Mouse (Mus musculus) lung, adult 18-20 months (tissue): ENCODE measurements at regions not wholly inside any gene's neighbourhood (a gene's known extent, or its start where the extent isn't known, plus 50 kb on each side); places are given as distances from the start of the nearest gene placed in this dataset.
A peak's percentile ranks its signal among the peaks of the same experiment; 100 is the strongest.

Experiments used
- DNase-seq, 2 experiments: peaks; one replicate each; pipeline ENCODE4 v3.0.0; 2022; ENCODE audit warnings: mixed read lengths in 2 of 2

DNA sequence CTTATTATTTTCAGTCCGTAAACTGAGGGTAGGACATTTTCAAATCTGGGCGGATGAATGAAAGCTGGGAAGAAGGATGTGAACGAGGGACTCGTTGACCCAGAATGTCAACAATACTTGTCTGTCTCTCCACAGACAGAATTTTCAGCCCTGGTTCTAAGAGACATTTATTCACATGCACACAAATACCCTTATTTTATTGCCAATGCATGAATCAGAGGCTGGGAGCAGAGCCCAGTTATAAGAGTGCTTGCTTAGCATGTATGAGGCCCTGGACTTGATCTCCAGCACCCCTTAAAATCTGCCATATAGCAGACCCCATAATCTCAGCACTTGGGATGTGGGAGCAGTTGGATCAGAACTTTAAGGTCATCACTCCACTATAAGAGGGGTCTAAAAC is 384.8 kb upstream of the Mpdz start:
- DNase-seq: no peak

DNA sequence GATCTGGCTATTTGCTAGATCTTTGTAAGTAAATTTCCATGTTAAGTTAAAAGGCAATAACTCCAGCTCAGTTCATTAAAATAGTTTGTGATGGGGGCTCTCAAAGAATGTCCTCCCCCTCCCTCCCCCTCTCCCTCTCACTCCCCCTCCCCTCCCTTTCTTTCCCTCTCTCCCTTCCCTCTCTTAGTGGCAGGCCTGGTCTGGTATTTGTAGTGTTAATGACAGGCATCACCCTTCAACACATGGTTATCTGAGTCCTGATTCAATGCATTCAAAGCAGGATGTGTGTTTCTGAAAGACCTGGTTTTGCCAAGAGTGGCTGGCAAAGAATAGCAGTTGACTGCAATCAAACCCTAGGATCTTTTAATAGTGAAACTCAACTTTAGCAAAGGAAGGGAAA is 383.4 kb upstream of the Mpdz start:
- DNase-seq: no peak

DNA sequence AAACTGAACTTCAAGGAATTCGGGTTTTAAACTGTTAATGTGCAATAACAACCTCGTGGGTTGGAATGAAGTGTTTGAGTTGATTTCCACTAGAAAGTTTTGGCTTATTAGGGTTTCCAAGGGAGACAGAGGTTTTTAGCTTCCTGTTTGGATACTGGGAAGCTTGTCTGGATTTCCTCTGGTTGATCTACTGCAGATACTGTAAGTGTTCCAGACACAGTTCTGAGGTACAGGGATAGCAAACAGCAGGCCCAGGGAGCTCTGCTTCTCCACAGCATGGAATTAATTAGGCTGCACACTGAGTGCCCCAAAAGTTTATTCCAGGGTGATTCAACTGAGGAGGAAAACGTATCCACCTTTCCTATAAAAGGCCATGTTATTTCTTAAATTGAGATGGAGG is 381.0 kb upstream of the Mpdz start:
- DNase-seq: no peak

DNA sequence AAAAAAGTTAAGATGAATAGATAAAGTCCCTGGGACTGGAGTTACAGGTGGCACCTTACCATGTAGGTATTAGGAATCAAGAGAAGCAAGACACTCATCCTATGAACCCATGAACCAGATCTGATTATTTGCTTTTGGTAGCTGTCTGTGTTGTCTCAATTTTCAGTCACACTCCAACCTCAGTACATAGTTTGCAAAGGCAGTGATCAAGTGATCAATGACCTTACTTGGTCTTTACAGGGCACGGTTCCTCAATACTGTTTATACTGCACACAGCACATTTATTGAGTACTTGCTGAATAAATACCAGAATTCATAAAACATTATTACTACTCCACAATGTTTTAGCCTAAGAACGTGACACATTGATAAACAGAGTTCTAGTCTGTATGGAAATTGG is 346.7 kb upstream of the Mpdz start:
- DNase-seq: no peak

DNA sequence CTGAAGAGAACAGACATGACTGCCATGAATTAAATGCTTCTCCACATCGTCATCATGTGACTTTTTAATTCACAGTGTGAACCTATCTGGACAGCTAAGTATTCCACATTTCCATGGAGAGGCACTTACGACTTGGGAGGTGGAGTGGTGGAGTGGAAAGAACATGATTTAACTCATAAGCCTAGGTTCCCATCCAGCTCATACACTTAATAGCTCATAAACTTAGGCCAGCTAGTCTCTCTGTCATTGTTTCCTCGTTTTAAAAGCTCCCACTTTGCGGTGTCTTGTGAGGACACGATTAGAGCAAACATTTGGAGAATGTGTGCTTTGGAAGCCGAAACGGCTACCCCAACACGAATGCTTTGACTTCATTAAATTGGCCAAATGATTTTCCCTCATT is 346.0 kb upstream of the Mpdz start:
- DNase-seq: no peak

- DNase-seq: no peak
These were observed 339.4 kb upstream of the Mpdz start for GRCm38 (mm10) chr4:81781971-81782370.

DNA sequence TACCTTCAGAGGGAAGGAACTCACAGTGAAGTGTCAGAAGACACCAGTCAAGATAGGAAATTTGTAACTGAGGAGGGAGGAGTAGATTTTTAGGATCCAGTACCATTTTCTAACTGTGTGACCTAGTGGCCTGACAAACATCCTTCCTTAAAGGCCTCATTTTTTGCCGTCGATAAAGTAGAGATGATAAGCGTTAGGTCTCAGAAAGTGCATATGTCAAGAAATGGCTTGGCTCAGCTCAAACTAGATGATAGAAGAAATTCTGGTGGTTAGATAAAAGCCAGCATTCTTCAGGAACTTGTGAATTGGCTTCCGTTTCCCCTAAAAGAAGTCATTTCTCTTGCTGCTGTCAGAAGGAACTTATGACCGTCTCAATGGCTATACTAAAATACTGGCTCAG is 324.1 kb upstream of the Mpdz start:
- no peak for DNase-seq

DNA sequence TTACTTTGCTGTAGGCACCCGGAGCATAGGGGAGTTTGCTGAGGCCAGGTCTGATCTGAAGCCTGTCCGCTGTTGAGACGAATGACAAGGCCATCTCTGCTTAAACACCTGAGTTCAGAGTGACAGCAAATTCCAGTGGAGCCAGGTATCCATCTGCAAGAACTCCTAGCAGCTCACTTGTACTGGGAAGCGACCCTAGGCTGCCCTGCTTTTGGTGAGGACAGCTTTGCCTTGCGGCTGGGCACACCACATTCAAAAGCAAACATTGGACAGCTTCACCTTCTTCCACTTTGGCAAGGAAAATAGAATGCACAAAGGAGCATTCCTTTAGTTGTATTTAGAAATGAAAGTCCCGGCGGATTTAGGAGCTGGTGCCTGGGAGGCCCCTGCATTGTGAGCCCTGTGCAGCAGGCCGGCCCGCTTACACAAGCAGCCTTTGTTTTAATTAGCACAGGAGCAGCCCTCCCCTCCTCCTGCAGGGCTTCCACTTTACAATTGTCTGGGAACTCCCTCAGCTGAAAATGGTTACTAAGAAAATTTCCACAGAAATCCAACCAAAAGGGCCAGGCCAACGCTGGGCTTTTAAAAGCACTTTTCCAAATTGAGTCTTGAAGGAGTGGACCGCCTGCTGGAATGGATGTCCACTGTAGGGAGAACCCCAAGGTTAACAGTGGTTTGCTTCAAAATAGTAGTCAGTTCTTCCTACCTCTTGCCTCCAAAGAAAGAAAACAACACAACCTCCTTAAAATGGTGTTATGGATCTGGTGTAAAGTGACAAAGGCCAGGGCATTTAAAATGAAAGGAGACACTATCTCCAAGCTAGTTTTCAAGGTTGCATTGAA is 321.6 kb upstream of the Mpdz start:
- no peak for DNase-seq

GRCm38 (mm10) chr4:81763311-81764025 is 320.9 kb upstream of the Mpdz start:
- no peak for DNase-seq

GRCm38 (mm10) chr4:81762592-81763229 is 320.1 kb upstream of the Mpdz start:
- DNase-seq: no peak

GRCm38 (mm10) chr4:81757905-81758304 is 315.3 kb upstream of the Mpdz start:
- no peak for DNase-seq

- DNase-seq: peak; percentile 36 to 56
These were observed 302.3 kb upstream of the Mpdz start for GRCm38 (mm10) chr4:81744629-81745509.

DNA sequence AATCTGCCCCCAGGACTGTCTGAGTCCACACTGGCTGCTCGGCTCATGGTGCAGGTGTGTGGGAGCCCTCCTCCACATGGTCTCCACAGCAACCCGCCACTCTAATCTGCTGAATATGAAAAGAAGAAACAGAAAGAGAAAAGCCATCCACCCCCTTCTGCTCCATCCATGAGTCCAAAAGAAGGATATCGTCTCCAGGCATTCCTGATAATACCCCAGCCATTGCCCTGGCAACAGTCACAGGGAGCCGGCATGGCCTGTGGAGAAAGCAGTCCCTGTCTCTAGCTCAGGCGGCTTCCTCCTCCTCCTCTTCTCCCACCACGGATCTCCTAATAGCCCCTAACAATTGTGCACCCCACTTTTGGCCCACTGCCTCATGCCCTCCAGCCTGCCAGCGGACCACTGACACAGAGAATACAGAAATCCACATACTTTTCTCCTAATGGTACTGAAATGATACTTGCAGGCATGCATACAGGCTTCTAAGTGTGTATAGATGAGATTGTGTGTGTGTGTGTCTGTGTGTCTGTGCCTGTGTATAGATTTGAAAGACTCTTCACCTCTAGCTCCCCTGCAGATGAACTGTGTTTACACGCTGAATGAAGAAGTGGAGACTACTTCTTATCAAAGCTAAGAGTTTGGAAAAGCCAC is 301.5 kb upstream of the Mpdz start:
- DNase-seq: no peak

DNA sequence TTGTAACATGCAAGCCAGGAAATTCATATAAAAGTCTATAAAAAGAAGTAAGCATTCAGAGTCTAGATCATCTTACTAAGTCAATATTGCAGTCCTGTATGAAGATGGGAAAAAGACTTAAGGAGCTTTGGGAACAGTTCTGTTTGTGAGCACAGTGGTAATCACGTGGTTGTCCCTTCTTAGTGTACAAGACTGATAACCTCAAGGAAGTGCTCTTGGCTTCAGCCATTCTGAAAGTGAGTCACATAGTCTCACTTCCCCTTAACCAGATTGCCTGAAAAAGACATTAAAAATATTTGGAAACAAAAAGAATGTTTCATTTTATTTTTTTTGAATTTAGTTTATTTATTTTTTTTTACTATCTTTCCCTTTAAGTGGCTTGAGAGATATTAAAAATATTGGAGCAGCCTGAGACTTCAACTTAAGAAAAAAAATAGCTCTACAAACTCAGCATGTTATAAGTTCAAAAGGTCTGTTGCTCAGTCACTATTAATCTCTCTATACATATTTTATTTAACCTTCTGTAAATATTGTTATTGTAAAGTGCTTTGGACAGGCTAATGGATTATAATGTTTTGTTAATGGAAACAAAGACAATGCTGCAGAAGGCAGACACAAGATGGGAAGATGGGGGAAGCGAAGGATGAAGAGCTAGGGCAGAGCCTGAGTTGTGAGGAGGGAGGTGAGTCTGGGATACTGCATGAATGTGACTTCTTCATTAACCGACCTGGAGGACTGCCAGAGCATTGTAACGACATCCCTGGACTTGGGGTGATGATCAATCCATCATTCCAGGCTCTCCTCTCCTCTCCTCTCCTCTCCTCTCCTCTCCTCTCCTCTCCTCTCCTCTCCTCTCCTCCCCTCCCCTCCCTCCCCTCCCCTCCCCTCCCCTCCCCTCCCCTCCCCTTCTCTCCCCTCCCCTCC is 300.2 kb upstream of the Mpdz start:
- DNase-seq: no peak

GRCm38 (mm10) chr4:81734391-81734790 is 291.8 kb upstream of the Mpdz start:
- DNase-seq: no peak

DNA sequence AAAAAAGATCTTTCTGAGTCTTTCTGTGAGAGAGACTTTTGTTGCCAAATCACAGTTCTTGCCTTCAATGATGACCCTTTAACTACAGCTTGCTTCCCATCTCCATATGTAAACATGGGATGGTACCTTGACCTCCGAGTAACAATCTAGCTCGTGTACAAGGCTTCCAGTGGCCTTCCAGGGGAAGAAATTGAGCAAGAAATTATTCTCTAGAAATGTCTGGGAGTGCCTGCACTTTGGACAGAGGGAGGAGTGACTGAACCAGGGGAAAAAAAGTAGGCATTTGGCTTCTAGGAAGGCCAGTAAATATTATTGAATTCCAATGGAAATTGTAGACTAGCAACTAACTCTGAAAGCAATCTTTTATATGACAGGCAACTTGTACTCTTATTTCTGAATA is 287.8 kb upstream of the Mpdz start:
- no peak for DNase-seq

DNA sequence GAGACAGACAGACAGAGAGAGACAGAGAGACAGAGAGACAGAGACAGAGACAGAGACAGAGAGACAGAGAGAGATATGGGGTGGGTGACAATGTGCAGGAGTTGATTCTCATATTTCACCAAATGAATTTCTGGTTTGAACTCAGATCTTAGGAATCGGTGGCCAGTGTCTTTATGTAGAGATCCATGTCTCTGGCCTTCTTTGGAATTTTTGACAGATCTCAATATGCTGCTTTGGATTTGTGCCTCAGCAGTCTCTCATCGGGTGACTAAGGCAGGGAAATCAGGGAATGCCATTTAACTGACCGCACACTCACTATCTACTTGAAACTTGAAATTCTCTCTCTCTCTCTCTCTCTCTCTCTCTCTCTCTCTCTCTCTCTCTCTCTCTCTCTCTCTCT is 286.3 kb upstream of the Mpdz start:
- DNase-seq: no peak

GRCm38 (mm10) chr4:81727735-81728581 is 285.3 kb upstream of the Mpdz start:
- no peak for DNase-seq

DNA sequence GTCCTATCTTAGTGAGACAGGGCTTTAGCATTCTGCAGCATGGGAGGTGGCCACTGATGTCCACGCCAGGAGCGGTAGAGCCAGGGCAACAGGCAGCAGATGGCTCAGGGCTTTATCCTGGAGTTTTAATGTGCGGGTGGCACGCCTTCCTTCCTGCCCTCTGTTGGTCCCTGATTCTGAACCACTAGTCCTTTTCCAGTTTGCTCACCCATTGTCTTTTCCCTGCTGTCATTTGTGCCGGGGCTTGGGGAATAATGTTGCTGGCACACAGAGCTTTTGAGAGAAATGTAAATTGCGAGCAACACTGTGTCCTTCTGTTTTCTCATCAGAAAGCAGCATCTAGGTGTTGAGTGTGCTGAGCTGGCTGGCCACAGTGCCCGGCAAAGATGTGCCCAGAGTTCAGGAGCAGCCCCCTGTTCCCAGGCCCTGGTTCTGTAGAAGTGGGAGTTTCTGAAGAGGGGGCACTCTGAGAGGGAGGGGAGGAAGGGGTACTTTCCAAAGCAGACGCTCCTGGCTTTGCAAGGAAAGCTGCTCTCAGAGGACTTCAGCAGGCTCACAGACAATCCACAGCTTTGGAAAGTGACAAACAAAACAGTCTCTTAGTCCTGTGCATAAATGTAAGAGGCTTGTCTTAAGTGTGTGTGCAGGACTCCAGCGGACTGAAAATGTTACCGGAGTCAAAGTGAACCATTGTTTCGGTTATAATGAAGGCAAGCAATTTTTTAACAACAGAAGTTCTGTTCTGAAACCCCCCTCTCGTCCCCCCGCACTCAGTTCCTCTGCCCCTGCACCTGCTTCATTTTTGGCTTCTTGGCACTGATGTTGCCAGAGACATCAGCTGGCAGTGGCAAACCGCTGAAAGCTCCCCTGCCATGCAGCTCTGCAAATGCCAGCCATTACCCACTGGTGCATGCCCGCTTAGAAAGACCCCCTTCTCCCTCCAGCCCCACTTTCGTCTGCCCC is 284.4 kb upstream of the Mpdz start:
- DNase-seq: no peak
